16 mouse cellular contexts compared by ENCODE assay signal in genomic region chr5:101879914-101880313, GRCm38 (mm10).
"Had no signal": no experiment of that assay in that cellular context is flagged by ENCODE, and none has a peak within 500 bp of the region (broad histone marks: within the 10 kb centered on the region; RNA-seq: fewer than 3 reads in every experiment).

No protein-coding gene starts in this region.

- H3K4me2 ChIP-seq: lung, embryonic 14.5 days; midbrain, embryonic 11.5 days; midbrain, embryonic 13.5 days; midbrain, embryonic 15.5 days; neural tube, embryonic 12.5 days; stomach, embryonic 15.5 days had no signal

- H3K9me3 ChIP-seq: megakaryocyte, embryonic 14.5 days; midbrain, embryonic 13.5 days; midbrain, embryonic 15.5 days; neural tube, embryonic 12.5 days; stomach, embryonic 15.5 days had no signal

- H3K4me1 ChIP-seq: megakaryocyte, embryonic 14.5 days; midbrain, embryonic 13.5 days; midbrain, embryonic 15.5 days; neural tube, embryonic 12.5 days; stomach, embryonic 15.5 days had no signal

- DNase-seq: liver, postnatal 0 days; lung, embryonic 14.5 days; lung, postnatal 14 days; lung, postnatal 36 days; right cerebral cortex, postnatal 14 days; thymus, adult 2 months; thymus, postnatal 25 days; thymus, postnatal 4 days had no signal

- H3K27ac ChIP-seq: macrophage; midbrain, embryonic 13.5 days; midbrain, embryonic 15.5 days; neural tube, embryonic 12.5 days; stomach, embryonic 15.5 days; stomach, postnatal 0 days had no signal

- H3K4me3 ChIP-seq: megakaryocyte, embryonic 14.5 days; midbrain, embryonic 13.5 days; midbrain, embryonic 15.5 days; neural tube, embryonic 12.5 days; stomach, embryonic 15.5 days had no signal

- ATAC-seq: liver, postnatal 0 days; midbrain, embryonic 13.5 days; midbrain, embryonic 15.5 days had no signal

- H3K9ac ChIP-seq: liver, postnatal 0 days; lung, embryonic 14.5 days; midbrain, embryonic 13.5 days; midbrain, embryonic 15.5 days; neural tube, embryonic 12.5 days; stomach, embryonic 15.5 days had no signal

- H3K27me3 ChIP-seq: megakaryocyte, embryonic 14.5 days; midbrain, embryonic 13.5 days; midbrain, embryonic 15.5 days; neural tube, embryonic 12.5 days; stomach, embryonic 15.5 days had no signal
